Mouse (Mus musculus): Measurements from ENCODE around the gene Gsto2.
A peak's percentile ranks its signal among the peaks of the same experiment; 100 is the strongest.
"Not testable (repeated sequence)": the region's sequence is repeated elsewhere in the genome, so short reads cannot be mapped to it uniquely, and the experiment has no call there.

Gsto2 gene

DNA sequence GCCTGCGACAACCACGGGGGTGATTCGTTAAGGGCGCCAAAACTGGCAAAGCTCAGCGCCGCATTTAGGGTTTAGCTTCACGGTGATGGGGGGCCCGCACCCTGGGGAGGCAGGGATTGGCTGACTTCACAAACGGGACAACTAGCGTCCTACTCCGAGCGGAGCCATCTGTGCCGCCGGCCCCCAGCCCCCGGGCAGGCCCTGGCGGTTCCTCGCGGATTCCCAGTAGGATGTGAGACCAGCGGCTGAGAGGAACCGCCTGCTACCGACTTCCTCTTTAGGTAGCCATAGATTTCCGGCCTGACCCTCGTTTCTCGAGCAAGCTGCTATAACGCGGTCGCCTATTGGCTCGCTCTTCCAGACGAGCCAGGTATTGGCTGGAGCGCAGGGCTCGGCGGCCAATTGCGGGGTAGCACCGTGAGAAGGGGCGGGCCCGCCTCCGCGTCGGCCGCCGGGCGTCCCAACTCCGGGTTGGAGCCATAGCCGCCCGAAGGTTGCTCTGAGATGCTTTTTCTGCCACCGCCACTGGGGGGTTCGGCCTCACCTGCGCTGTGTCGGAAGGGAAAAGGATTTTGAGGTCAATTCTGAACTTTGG, at the start of gene Gsto2:
Gsto2 (plus strand) TSS at position 182 of the 595 bp plus-strand sequence.
- peak; percentile 79 to 88 for DNase-seq (ENCODE audit: low spot score in 2 of 2)

DNA sequence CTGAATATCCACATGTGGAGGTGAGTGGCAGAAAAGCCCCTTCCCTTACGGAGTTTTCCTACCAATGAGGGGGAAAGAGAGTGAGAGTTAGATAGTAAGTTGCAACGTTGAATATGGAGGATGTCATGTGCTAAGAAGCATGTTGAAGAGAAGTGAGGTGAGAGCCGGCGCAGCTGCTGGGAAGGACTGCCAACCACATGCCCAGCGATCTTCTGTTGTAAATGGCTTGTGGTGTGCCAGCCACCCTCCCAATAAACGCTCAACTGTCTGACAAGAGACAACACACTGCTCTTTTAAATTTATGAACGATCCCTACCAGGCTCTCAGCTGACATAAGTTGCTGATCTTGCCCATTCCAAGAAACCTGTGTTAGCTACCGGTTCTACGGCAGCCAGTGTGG, 47.6 kb upstream of the Gsto2 start:
- DNase-seq (ENCODE audit: low spot score in 2 of 2) = no peak

- DNase-seq (ENCODE audit: low spot score in 2 of 2) = peak; percentile 57 to 67
Measured at GRCm38 (mm10) chr19:47820832-47821493, 44.4 kb upstream of the Gsto2 start.

DNA sequence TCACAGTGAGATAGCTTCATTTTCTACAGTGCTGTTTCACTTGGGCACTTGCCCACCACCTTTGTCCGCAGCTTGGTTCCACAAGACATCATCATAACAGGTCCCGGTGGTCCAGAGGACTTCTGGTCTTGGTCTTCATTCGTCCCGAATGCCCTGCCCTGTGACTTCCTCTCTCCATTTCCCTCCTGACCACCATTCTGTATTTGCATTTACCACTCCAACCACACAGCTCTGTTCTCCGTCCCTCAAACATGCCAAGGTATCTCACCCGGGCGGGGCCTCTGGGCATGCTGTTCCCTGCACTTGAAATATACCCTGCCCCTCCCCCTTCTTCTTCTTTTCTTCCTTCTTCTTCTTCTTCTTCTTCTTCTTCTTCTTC, 43.9 kb upstream of the Gsto2 start:
- no peak for DNase-seq (ENCODE audit: low spot score in 2 of 2)

DNA sequence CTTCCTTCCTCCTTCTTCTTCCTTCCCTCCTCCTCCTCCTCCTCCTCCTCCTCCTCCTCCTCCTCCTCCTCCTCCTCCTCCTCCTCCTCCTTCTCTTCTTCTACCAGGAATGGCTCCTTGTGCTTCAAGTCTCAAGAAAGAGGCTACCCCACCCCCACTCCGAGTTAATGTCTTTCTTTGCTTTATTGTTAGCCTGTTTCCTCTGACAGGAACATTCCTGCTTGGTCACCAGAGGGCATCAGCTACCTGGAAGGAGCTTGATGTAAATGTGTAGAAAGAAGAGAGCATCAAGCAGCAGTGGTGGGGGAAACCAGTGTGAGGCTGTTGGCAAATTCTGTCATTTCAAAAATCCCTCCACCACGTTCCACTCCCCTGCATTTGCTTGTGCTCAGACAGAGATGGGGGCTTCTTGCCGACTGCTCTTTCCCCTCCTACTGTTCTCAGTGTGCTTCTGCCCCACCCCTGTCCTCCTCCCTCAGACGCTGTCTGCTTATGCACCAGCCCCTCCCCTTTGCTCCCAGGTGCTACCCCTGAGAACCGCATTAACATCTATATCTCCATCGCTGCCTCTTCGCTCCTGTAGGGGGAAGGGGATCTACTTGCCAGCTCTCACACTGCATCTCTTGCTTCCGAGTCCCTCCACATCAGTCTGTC, 43.1 kb upstream of the Gsto2 start:
- DNase-seq (ENCODE audit: low spot score in 2 of 2) = no peak

- DNase-seq (ENCODE audit: low spot score in 2 of 2) = no peak
Measured at GRCm38 (mm10) chr19:47824026-47824425, 41.3 kb upstream of the Gsto2 start.

DNA sequence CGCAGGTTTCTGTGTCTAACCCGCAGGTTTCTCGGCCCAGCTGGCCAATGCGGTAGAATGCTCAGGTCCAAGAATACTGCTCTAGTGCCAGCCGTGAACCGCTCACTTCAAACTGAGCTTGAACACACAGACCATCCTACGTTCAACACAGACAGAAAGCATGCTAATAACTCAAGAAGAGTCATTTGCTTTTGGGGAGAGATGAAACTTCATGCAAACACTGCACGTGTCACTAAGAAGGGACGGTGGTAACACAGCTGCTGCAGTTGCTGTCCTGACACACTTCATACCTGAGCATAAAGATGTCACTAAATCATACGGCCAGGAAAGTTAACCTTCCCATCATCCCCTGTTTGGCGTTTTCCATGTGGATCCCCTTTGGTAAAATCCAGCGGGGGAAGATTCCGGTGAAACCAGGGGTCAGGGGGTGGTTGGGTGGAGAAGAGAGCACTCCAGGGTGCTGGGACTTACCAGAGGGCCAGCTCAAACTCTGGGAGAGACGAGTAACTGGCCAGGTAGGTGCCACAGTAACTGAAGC, 35.4 kb upstream of the Gsto2 start:
- DNase-seq (ENCODE audit: low spot score in 2 of 2) = no peak

GRCm38 (mm10) chr19:47831111-47831510, 34.2 kb upstream of the Gsto2 start:
- DNase-seq (ENCODE audit: low spot score in 2 of 2) = no peak

DNA sequence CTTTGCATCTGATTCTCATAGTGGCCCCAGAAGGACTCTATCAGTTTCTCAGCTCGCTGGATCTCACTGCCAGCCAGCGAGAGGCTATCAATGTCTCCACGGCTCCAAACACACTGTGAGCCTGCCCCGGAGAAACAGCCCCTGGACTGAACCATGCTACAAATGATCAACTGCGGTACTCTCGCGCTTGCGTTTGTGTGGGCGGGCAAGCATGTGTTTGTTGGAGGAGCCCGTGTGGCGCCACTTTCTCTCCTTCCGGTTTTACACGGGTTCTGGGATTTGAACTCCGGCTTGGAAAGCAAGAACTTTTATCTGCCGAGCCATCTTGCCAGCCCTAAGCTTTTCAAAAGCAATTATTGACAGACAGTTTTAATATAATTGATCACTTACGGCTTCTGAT, 33.0 kb upstream of the Gsto2 start:
- no peak for DNase-seq (ENCODE audit: low spot score in 2 of 2)

- DNase-seq (ENCODE audit: low spot score in 2 of 2) = no peak
Measured at GRCm38 (mm10) chr19:47834614-47835013, 30.7 kb upstream of the Gsto2 start.

GRCm38 (mm10) chr19:47835776-47836175, 29.6 kb upstream of the Gsto2 start:
- no peak for DNase-seq (ENCODE audit: low spot score in 2 of 2)

- peak; percentile 27 to 34 for DNase-seq (ENCODE audit: low spot score in 2 of 2)
Measured at GRCm38 (mm10) chr19:47836701-47837526, 28.4 kb upstream of the Gsto2 start.

DNA sequence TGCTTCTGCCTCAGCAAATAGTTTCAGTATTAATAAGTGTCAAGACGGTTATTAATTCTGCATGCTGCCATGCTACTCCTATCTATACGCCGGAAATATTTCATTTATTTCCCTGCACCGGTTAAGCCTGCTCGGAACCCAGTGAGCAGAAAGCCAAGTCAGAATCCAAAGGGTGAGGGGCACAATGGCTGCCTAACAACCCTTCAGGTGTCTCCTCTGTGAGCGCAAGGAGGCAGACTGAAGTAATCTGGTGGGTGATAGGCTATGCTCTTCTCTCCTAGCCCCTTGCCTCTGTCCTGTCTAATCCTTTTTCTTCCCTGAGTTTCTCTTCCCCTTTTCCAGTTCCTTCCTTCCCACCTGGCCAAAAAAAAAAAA, 27.8 kb upstream of the Gsto2 start:
- DNase-seq (ENCODE audit: low spot score in 2 of 2) = no peak

GRCm38 (mm10) chr19:47841234-47841633, 24.1 kb upstream of the Gsto2 start:
- DNase-seq (ENCODE audit: low spot score in 2 of 2) = not testable (repeated sequence)

GRCm38 (mm10) chr19:47849735-47850134, 15.6 kb upstream of the Gsto2 start:
- DNase-seq (ENCODE audit: low spot score in 2 of 2) = no peak

GRCm38 (mm10) chr19:47852131-47852530, 13.2 kb upstream of the Gsto2 start:
- DNase-seq (ENCODE audit: low spot score in 2 of 2) = not testable (repeated sequence)

DNA sequence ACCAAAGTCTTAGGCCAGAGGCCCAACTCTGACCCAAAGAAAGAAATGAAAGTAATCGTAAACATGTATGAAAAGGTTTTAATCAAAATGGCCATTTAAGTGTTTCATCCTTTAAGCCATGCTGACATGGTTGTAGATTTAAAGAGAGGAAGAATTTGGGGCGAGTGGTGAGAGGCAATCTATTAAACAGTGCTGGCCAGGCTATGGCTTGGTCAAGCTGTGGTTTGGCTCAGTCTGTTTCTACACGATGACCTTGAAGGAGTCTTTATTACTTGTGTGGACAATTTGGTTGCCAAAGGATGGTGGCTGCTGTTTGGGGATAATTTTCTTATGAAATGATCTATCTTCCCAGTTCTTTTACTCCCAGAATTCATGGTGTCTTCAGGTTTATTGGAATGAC, 12.3 kb upstream of the Gsto2 start:
- DNase-seq (ENCODE audit: low spot score in 2 of 2) = no peak

DNA sequence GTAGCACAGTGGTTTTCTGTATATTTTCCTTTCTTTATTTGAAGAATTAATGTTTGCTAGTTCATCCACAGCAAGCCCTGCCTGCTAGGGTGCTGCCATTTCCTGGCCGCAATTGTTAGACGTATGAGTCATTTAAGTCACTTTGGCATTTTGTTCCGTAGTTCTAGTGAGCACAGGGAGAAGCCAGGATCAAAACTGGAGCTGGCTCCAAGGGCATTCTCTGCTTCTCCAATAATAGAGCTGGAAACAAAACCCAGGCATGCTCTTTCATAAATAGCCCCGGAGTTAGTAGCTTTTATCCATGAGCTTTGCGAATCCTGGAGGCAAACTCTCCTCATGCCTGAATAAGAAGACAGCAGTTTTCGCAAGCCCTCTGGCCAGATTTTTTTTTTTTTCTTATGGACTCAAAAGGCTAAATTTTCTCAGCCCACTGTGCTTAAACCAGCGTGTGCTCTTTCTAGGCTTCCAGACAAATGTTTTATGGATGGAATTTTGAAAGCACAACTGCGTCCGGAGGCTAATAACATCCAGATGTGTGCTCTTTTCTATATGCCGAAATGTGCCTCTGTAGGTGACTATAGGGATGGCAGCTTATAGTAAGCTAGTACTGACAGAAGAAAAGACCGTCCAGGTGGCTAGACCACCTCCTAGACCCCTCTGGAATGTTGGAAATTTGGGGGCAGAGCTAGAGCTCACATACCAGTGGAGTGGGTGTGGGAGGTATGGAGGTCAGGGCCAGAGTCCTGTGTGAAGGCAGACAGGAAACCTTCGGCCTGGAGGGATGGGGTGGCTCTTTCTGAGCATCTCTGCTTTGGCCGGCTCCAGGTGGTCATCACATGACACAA, 11.2 kb upstream of the Gsto2 start:
- no peak for DNase-seq (ENCODE audit: low spot score in 2 of 2)

GRCm38 (mm10) chr19:47854796-47855783, 10.2 kb upstream of the Gsto2 start, which contains the start of gene Gsto1:
Gsto1 (plus strand) TSS chr19:47854970.
- DNase-seq (ENCODE audit: low spot score in 2 of 2) = peak; percentile 76 to 81
